Mouse (Mus musculus) megakaryocyte, embryonic 14.5 days (primary cell): ENCODE data around the gene Rassf3.

Experiments
- FLI1 ChIP-seq: IDR thresholded peaks from 2 replicates; pipeline ENCODE4 v1.6.1; 2012; ENCODE audit warnings: low read length, inconsistent platforms, mixed read lengths
- GATA1 ChIP-seq: IDR thresholded peaks from 3 replicates; pipeline ENCODE4 v1.6.1; 2012; ENCODE audit warnings: mixed read lengths, low read length, inconsistent platforms, borderline replicate concordance

GRCm38 (mm10) chr10:121423541-121424349 is 52.4 kb downstream of the Rassf3 start:
- TF ChIP-seq GATA1, result no peak
- no peak for TF ChIP-seq FLI1
